Mouse (Mus musculus): ENCODE data around the gene Grin2a. TPM values are rescaled to one million over a fixed set of nuclear protein-coding genes. Genes with fewer than 3 reads are reported as not detected.

Grin2a gene
- polyA plus RNA-seq, 1 experiment = not detected

DNA sequence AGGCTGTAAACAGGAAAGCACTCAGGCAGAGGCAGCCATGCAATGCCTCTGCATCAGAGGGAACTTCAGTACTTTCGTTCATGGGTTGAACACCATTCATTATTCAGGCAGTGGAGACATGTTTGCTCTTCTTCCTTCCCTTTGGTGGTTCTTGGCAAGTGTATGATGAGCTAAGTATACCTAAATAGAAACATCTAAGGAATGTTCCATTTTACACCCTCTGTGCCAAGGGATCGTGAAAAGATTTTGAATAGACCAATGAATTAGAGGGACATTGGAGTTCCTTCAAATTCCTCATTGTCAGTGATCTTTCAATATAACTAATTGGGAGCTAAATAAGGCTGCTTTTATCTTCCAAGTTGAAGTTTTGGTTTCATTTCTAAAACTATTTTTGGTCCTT lies 284.0 kb downstream of the Grin2a start:
- H3K4me3 ChIP-seq (ENCODE audit: insufficient read depth, low read depth, low read length) = no peak overlapping the region
- no peaks in the 10 kb centered on the region for H3K4me1 ChIP-seq (ENCODE audit: control insufficient read depth, insufficient read depth, insufficient read length, low read length)
- H3K27ac ChIP-seq (replicated peaks; ENCODE audit: low read depth, low read length) = no peak overlapping the region

DNA sequence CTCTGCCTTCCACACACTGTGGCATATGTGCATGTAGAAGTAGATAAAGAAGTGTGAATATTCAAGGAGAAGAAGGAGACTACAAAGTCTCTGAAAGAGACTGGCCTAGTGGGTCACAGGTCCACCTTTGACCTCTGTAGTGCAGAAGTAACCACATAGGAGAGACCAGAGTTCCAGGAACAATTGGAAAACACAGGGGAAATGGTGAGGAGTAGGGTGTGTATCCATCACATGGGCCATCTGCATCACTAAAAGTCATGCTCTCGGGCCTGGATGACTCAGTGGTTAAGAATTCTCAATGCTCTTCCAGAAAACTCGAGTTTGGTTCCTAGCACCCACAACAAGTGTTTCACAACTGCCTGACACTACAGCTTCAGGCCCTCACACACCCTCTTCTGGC lies 285.4 kb downstream of the Grin2a start:
- Histone ChIP-seq H3K4me1 (ENCODE audit: control insufficient read depth, insufficient read depth, insufficient read length, low read length) (no peaks in the 10 kb centered on the region), H3K27ac (replicated peaks; ENCODE audit: low read depth, low read length) (no peak overlapping the region), H3K4me3 (ENCODE audit: insufficient read depth, low read depth, low read length) (no peak overlapping the region)

DNA sequence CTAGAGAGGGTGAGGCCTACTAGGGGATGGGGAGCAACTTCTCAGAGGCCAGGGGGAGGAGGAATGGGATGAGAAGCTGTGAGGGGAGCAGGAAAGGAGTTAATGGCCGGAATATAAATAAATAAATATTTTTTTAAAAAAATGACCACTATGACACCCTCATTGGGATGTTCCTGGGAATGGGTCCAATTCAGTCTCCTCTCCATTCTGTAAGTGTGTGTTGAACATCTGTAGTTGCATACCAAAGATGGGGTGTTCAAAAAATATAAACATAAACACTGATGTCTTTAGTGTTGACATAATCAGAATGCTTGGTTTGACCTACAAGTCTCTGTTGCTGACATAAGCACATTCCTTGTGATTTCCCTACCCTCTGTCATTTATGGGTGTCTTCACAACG lies 298.2 kb downstream of the Grin2a start:
- H3K27ac ChIP-seq (replicated peaks; ENCODE audit: low read depth, low read length) = no peak overlapping the region
- no peaks in the 10 kb centered on the region for H3K4me1 ChIP-seq (ENCODE audit: control insufficient read depth, insufficient read depth, insufficient read length, low read length)
- no peak overlapping the region for H3K4me3 ChIP-seq (ENCODE audit: insufficient read depth, low read depth, low read length)

DNA sequence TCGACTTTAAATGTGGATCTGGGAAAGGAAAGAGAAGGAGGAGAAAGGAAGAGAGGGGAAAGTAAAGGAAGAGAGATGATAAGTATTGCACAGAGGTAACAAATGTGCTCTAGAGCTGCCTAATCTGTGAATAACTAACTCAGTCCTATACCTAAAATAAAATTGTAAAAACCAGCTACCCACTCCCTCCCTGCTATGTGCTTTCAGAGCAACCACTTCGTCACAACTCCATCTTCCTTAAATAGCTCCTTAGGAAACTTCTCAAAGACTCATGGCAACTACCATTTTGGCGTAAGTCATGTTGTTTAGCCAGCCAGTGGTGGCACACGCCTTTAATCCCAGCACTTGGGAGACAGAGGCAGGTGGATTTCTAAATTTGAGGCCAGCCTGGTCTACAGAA lies 301.3 kb downstream of the Grin2a start:
- H3K27ac ChIP-seq (replicated peaks; ENCODE audit: low read depth, low read length) = no peak overlapping the region
- H3K4me1 ChIP-seq (ENCODE audit: control insufficient read depth, insufficient read depth, insufficient read length, low read length) = no peaks in the 10 kb centered on the region
- H3K4me3 ChIP-seq (ENCODE audit: insufficient read depth, low read depth, low read length) = no peak overlapping the region

DNA sequence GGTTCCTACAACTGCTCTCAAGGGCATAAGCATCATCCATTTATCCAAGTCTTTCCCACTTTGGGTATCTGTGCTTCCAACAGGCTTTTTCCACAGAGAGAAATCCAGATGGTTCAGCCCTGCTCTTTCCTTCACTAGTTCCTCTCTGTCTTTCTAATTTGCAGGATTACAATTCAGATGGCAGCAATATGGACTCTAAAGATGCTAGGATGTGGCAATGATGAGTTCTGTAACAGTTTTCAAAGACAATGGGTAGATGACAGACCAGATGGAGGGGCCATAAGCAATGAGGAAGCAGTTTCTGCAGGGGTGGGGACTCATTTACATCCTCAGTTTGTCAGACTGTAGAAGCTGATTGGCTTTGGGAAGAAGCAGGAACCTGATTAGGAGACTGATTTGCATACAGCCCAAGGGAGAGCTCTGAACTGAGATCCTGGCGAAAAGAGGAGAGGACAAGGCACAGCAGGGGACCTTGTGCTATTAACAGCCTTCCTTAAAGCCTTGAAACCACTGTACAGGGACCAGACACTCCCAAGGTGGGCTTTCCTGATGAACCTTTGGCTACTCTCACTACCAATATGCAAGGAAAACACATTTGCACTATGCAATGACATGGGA lies 306.7 kb downstream of the Grin2a start:
- Histone ChIP-seq H3K4me3 (ENCODE audit: insufficient read depth, low read depth, low read length) (no peak overlapping the region), H3K4me1 (ENCODE audit: control insufficient read depth, insufficient read depth, insufficient read length, low read length) (no peaks in the 10 kb centered on the region), H3K27ac (replicated peaks; ENCODE audit: low read depth, low read length) (no peak overlapping the region)

DNA sequence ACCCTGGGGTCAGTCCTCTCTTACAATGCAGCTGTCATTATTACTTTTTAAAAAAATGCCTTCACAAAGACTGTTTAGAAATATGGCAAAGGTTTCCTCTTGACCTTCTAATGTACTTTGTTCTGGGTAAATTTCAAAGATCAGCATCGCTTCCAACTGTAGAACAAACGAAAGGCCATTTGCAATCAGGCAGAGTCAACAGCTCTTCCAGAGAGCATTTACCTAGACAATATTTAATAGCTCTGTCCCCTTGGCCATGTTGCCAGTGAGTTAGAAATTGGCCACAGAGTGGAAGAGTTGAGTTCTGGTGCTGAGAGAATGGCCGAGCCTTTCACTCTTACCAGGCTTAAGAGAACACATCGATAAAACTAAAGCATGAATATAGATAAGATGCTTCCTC lies 314.8 kb downstream of the Grin2a start:
- Histone ChIP-seq H3K4me1 (ENCODE audit: control insufficient read depth, insufficient read depth, insufficient read length, low read length) (no peaks in the 10 kb centered on the region), H3K4me3 (ENCODE audit: insufficient read depth, low read depth, low read length) (no peak overlapping the region), H3K27ac (replicated peaks; ENCODE audit: low read depth, low read length) (no peak overlapping the region)

DNA sequence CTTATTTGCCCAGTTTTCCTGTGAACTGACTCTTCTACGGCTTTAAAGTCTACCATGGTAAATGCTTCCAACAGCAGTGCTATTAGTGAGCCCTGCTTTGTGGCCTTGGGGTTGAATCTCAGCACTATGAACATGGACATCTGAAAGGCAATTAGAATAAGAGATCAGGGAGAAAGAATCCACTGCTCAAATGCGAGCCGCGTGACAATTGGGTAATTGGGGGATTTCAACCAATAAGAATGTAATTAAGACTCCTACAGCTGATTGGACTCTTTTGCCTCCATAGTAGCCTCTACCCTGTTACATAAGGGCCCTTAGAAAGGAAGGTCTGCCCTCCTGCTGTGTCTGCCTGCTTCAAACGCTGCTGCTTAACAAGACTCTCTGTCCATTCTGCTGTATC lies 315.4 kb downstream of the Grin2a start:
- no peak overlapping the region for H3K4me3 ChIP-seq (ENCODE audit: insufficient read depth, low read depth, low read length)
- no peak overlapping the region for H3K27ac ChIP-seq (replicated peaks; ENCODE audit: low read depth, low read length)

DNA sequence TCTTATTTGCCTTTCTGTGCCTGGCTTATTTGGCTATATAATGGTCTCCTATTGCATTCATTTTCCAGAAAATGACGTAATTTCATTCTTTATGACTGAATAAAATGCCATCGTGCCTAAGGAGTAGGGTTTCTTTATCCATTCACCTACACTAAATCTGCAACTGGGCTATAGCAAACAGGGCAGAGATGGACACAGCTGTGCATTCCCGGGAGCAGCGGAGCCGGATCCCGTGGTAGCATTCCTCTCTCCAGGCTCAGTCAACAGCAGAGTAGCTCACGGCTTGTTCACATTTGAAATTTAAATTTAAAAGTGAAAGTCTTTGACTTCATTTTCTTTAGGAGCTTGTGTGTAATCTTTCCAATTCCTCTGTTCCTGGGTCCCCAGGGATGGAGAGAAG lies 316.6 kb downstream of the Grin2a start:
- no peak overlapping the region for H3K4me3 ChIP-seq (ENCODE audit: insufficient read depth, low read depth, low read length)
- no peaks in the 10 kb centered on the region for H3K4me1 ChIP-seq (ENCODE audit: control insufficient read depth, insufficient read depth, insufficient read length, low read length)

More for the DNA sequence above, 315.4 kb downstream of the Grin2a start:
- H3K4me1 ChIP-seq (ENCODE audit: control insufficient read depth, insufficient read depth, insufficient read length, low read length) = no peaks in the 10 kb centered on the region

DNA sequence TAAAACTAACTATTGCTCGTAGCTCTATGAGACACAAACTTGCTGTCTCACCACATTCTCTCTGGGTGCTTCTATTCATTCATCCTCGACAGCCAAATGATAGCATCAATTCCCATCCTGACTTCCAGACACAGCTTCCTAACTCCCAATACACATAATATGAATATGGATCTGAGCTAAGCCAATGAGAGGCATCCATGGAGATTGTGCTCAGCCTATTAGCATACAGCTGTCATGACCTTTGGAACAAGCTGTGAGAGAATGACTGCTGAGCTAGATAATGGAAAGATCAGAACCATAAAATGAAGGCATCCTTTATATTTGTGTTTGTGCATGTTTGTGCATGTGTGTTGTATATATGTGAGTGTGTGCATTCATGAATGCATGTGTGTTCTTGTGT lies 323.0 kb downstream of the Grin2a start:
- no peak overlapping the region for H3K27ac ChIP-seq (replicated peaks; ENCODE audit: low read depth, low read length)
- no peak overlapping the region for H3K4me3 ChIP-seq (ENCODE audit: insufficient read depth, low read depth, low read length)
- H3K4me1 ChIP-seq (ENCODE audit: control insufficient read depth, insufficient read depth, insufficient read length, low read length) = no peaks in the 10 kb centered on the region

More for the DNA sequence above, 316.6 kb downstream of the Grin2a start:
- H3K27ac ChIP-seq (replicated peaks; ENCODE audit: low read depth, low read length) = no peak overlapping the region

DNA sequence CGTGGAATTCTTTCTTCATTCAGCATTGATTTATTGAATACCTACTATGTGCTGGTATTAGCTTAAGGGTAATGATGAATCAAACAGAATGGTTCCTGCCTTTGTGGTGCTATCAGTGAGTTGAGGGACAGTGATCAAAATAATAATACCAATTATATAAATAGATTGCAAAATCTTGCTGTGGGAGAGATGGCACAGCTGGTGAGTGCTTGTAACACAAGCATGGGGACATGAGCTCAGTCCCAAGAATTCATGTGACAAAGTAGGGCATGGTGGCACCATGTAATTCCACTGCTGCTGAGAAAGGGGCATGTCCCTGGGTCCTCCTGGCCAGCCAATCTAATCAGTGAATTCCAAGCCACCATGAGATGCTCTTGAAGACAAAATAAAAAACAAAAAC lies 324.1 kb downstream of the Grin2a start:
- H3K4me1 ChIP-seq (ENCODE audit: control insufficient read depth, insufficient read depth, insufficient read length, low read length) = no peaks in the 10 kb centered on the region
- no peak overlapping the region for H3K4me3 ChIP-seq (ENCODE audit: insufficient read depth, low read depth, low read length)
- H3K27ac ChIP-seq (replicated peaks; ENCODE audit: low read depth, low read length) = no peak overlapping the region

DNA sequence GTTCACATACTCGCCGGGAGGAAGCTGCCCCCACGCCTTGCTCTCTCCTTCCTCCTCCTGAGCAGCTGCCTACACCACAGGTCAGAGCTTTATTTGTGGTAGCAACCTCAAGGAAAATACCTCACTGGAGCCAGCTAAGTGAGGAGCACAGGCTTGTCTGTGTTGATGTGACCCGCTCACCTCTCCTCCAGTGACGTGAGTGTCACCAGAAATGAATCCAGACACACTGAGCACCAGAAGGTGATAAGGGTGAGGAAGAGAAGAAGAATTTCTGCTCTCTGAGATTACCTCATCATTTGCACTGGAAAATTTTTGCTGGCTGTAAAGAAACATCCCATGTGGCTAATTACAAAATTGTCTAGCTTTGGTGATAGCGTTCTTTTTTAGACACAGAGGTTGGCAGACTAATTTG lies 324.6 kb downstream of the Grin2a start:
- no peak overlapping the region for H3K27ac ChIP-seq (replicated peaks; ENCODE audit: low read depth, low read length)
- no peak overlapping the region for H3K4me3 ChIP-seq (ENCODE audit: insufficient read depth, low read depth, low read length)
- no peaks in the 10 kb centered on the region for H3K4me1 ChIP-seq (ENCODE audit: control insufficient read depth, insufficient read depth, insufficient read length, low read length)

DNA sequence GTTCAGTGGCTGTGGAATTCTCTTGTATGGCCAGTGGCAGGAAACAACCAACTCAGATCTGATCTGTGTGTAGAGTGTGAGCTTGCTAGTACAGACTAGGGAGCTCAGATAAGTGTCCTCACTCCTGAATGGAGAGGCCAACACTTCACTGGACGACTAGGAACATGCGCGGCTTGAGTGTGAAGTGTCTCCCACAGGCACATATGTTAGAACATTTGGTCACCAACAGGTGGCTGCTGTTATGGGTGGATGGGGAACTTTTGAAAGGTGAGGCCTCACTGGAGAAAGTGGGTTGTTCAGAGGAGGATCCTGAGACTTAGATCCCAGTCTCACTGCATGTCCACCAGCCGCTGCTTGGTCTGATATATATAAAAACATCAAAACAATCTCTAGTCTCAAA lies 329.5 kb downstream of the Grin2a start:
- Histone ChIP-seq H3K4me1 (ENCODE audit: control insufficient read depth, insufficient read depth, insufficient read length, low read length) (no peaks in the 10 kb centered on the region), H3K4me3 (ENCODE audit: insufficient read depth, low read depth, low read length) (no peak overlapping the region)

DNA sequence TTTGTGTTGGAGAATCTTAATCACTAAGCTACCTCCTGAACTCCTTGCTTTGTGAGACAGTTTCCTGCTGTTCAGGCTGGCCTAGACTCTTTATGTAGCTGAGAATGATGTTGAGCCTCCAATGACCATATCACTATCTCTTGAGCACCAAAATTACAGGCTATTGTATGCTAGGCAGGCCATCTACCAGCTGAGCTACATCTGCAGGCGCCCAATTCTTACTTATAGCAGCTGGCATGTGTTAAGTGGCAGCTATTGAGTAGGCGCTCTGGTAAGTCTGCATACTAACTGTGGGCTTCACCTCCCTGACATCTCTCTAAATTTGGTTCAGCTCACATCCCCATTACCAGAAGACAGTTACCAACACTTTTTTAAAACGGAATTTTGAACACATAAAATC lies 331.3 kb downstream of the Grin2a start:
- no peak overlapping the region for H3K27ac ChIP-seq (replicated peaks; ENCODE audit: low read depth, low read length)
- no peaks in the 10 kb centered on the region for H3K4me1 ChIP-seq (ENCODE audit: control insufficient read depth, insufficient read depth, insufficient read length, low read length)
- H3K4me3 ChIP-seq (ENCODE audit: insufficient read depth, low read depth, low read length) = no peak overlapping the region

More for the DNA sequence above, 329.5 kb downstream of the Grin2a start:
- H3K27ac ChIP-seq (replicated peaks; ENCODE audit: low read depth, low read length) = no peak overlapping the region

DNA sequence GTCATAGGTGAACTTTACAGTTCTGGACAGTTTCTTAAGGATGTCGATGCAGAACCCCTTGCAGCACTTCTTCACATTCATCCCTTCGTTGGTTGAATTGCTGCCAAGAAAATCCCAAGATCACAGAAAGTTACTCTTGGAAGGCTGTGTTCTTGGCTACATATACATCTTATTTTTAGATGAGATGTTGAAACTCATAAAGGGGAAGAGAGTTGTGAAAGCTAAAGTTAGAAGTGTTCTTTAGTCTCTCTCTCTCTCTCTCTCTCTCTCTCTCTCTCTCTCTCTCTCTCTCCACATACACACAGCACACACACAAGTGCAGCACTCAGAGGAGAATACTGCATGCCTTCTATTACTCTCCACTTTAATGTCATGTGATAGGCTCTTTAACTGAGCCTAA lies 331.9 kb downstream of the Grin2a start:
- Histone ChIP-seq H3K4me3 (ENCODE audit: insufficient read depth, low read depth, low read length) (no peak overlapping the region), H3K4me1 (ENCODE audit: control insufficient read depth, insufficient read depth, insufficient read length, low read length) (no peaks in the 10 kb centered on the region), H3K27ac (replicated peaks; ENCODE audit: low read depth, low read length) (no peak overlapping the region)

DNA sequence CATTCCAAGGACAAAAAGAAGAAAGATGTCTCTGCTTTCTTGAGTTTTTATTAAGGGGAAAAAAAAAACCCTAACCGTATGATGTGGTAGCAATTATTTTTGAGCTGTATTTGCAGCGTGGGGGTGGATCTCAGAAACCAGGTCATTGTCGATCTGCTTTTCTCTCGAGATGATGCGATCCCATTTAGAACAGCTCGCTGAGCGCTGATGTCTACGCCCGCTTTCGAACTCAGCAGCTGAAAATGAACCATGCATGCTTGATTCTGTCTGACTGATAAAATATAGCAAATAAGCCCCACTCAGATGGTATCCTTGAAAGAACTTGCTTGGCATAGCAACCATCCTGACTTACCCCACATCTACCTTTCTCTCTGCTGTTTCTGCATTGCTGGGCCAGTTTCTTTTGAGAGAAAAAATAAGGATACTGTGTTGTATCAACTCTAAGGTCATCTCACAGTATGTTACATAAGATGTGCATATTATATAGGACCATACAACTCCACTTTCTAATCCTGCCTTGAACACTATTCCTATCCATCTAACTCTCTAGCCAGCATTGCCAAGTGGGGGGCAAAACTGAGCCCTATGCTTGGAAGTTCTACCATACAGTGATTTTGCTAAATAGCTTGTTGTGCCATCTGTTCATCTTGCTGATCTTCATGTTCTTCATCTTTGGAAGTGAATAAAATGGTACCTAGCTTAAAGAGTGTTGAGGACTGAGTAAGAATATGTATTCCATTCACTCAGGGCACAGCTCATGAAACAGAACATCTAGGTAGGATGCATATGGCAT lies 369.5 kb downstream of the Grin2a start:
- Histone ChIP-seq H3K4me3 (ENCODE audit: insufficient read depth, low read depth, low read length) (no peak overlapping the region), H3K27ac (replicated peaks; ENCODE audit: low read depth, low read length) (no peak overlapping the region)

DNA sequence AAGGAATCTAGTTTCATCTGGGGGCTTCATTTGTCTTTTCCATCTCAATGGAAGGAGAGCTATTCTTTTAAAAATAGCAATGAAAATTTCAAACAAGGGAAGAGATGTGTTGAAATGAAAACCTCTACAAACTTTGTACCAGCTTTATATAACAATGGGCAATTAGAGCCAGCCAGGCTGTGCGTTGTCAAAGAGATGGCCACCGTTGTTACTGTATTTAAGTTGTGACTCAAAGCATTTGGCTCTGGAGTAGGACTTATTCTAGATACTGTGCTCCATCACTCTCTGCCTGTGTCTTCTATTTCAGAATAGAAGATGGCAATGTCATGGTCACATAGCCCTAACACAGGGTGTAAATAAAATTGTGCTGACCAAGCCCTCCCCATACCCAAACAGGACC lies 371.0 kb downstream of the Grin2a start:
- no peak overlapping the region for H3K4me3 ChIP-seq (ENCODE audit: insufficient read depth, low read depth, low read length)
- H3K4me1 ChIP-seq (ENCODE audit: control insufficient read depth, insufficient read depth, insufficient read length, low read length) = no peaks in the 10 kb centered on the region
- no peak overlapping the region for H3K27ac ChIP-seq (replicated peaks; ENCODE audit: low read depth, low read length)

More for the DNA sequence above, 369.5 kb downstream of the Grin2a start:
- H3K4me1 ChIP-seq (ENCODE audit: control insufficient read depth, insufficient read depth, insufficient read length, low read length) = no peaks in the 10 kb centered on the region

Measured in brown adipose tissue, adult 24 weeks (tissue).